Mouse (Mus musculus): ENCODE data around the gene Gm13691. TPM values are rescaled to one million over a fixed set of nuclear protein-coding genes. Genes with fewer than 3 reads are reported as not detected.
"Not testable (repeated sequence)": the region's sequence is repeated elsewhere in the genome, so short reads cannot be mapped to it uniquely, and the experiment has no call there.

Gene Gm13691
- total and polyA plus RNA-seq, 3 experiments, result 0.04 to 0.44 TPM; not detected in 1

DNA sequence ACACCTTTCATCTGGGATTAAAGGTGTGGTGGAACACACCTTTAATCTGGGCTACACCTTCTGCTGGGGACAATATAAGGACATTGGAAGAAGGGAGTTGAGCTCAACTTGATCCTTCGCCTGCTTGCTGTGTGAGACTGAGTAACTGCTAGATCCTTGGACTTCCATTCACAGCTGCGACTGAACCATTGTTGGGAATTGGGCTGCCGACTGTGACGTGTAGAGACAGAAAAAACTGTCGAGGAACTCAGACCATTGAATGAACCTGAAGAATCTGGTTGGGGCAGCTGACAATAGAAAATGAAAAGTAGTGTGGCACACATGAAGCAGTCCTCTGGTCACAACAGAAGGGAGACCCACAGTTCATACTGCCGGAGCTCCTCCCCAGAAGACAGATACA, 23.3 kb upstream of the Gm13691 start, which contains the start of gene Gm13695:
TSS of gene Gm13695 (plus strand) at position 301 of the 400 bp plus-strand sequence.
- H3K9me3 ChIP-seq (replicated peaks; ENCODE audit: low read length); H3K4me1 ChIP-seq (ENCODE audit: control insufficient read depth in 1 of 2, insufficient read depth in 2 of 2); in situ Hi-C loops (cut with MboI; ENCODE audit: low pct_ligation_motif_present, low pct_unique_long_range_greater_than_20kb, low sequenced_read_pairs); H3K4me2 ChIP-seq (ENCODE audit: insufficient read depth, low read depth, poor library complexity, severe bottlenecking); H3K36me3 ChIP-seq (replicated peaks in 1 of 2; ENCODE audit: control insufficient read depth in 1 of 2, insufficient read depth in 1 of 2, low read length in 1 of 2); H3K4me3 ChIP-seq (replicated peaks in 1 of 3; ENCODE audit: low read depth in 2 of 3, low read length in 2 of 3, poor library complexity in 1 of 3); H3K27me3 ChIP-seq (replicated peaks); H3K9ac ChIP-seq (ENCODE audit: insufficient read depth, low read depth); H3K79me2 ChIP-seq (replicated peaks; ENCODE audit: control insufficient read depth, extremely low read depth, insufficient read depth, poor library complexity, severe bottlenecking); dilution Hi-C loops (cut with MboI; ENCODE audit: extremely low pct_ligation_motif_present, extremely low pct_unique_long_range_greater_than_20kb, low sequenced_read_pairs); DNase-seq (ENCODE audit: extremely low read depth); H3K27ac ChIP-seq (ENCODE audit: insufficient read depth, low read depth): not testable (repeated sequence)

DNA sequence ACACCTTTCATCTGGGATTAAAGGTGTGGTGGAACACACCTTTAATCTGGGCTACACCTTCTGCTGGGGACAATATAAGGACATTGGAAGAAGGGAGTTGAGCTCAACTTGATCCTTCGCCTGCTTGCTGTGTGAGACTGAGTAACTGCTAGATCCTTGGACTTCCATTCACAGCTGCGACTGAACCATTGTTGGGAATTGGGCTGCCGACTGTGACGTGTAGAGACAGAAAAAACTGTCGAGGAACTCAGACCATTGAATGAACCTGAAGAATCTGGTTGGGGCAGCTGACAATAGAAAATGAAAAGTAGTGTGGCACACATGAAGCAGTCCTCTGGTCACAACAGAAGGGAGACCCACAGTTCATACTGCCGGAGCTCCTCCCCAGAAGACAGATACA, 17.5 kb upstream of the Gm13691 start, which contains the start of gene Gm13696:
TSS of gene Gm13696 (plus strand) at position 301 of the 400 bp plus-strand sequence.
- H3K9ac ChIP-seq (ENCODE audit: insufficient read depth, low read depth); H3K27ac ChIP-seq (ENCODE audit: insufficient read depth, low read depth); in situ Hi-C loops (cut with MboI; ENCODE audit: low pct_ligation_motif_present, low pct_unique_long_range_greater_than_20kb, low sequenced_read_pairs); dilution Hi-C loops (cut with MboI; ENCODE audit: extremely low pct_ligation_motif_present, extremely low pct_unique_long_range_greater_than_20kb, low sequenced_read_pairs); DNase-seq (ENCODE audit: extremely low read depth); H3K27me3 ChIP-seq (replicated peaks); H3K4me3 ChIP-seq (replicated peaks in 1 of 3; ENCODE audit: low read depth in 2 of 3, low read length in 2 of 3, poor library complexity in 1 of 3); H3K4me2 ChIP-seq (ENCODE audit: insufficient read depth, low read depth, poor library complexity, severe bottlenecking); H3K4me1 ChIP-seq (ENCODE audit: control insufficient read depth in 1 of 2, insufficient read depth in 2 of 2); H3K79me2 ChIP-seq (replicated peaks; ENCODE audit: control insufficient read depth, extremely low read depth, insufficient read depth, poor library complexity, severe bottlenecking); H3K9me3 ChIP-seq (replicated peaks; ENCODE audit: low read length); H3K36me3 ChIP-seq (replicated peaks in 1 of 2; ENCODE audit: control insufficient read depth in 1 of 2, insufficient read depth in 1 of 2, low read length in 1 of 2): not testable (repeated sequence)

DNA sequence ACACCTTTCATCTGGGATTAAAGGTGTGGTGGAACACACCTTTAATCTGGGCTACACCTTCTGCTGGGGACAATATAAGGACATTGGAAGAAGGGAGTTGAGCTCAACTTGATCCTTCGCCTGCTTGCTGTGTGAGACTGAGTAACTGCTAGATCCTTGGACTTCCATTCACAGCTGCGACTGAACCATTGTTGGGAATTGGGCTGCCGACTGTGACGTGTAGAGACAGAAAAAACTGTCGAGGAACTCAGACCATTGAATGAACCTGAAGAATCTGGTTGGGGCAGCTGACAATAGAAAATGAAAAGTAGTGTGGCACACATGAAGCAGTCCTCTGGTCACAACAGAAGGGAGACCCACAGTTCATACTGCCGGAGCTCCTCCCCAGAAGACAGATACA, 11.7 kb upstream of the Gm13691 start, which contains the start of gene Gm13694:
TSS of gene Gm13694 (plus strand) at position 301 of the 400 bp plus-strand sequence.
- dilution Hi-C loops (cut with MboI; ENCODE audit: extremely low pct_ligation_motif_present, extremely low pct_unique_long_range_greater_than_20kb, low sequenced_read_pairs); H3K27ac ChIP-seq (ENCODE audit: insufficient read depth, low read depth); H3K27me3 ChIP-seq (replicated peaks); in situ Hi-C loops (cut with MboI; ENCODE audit: low pct_ligation_motif_present, low pct_unique_long_range_greater_than_20kb, low sequenced_read_pairs); H3K9me3 ChIP-seq (replicated peaks; ENCODE audit: low read length); H3K36me3 ChIP-seq (replicated peaks in 1 of 2; ENCODE audit: control insufficient read depth in 1 of 2, insufficient read depth in 1 of 2, low read length in 1 of 2); H3K4me3 ChIP-seq (replicated peaks in 1 of 3; ENCODE audit: low read depth in 2 of 3, low read length in 2 of 3, poor library complexity in 1 of 3); H3K79me2 ChIP-seq (replicated peaks; ENCODE audit: control insufficient read depth, extremely low read depth, insufficient read depth, poor library complexity, severe bottlenecking); H3K4me2 ChIP-seq (ENCODE audit: insufficient read depth, low read depth, poor library complexity, severe bottlenecking); H3K9ac ChIP-seq (ENCODE audit: insufficient read depth, low read depth); H3K4me1 ChIP-seq (ENCODE audit: control insufficient read depth in 1 of 2, insufficient read depth in 2 of 2); DNase-seq (ENCODE audit: extremely low read depth): not testable (repeated sequence)

DNA sequence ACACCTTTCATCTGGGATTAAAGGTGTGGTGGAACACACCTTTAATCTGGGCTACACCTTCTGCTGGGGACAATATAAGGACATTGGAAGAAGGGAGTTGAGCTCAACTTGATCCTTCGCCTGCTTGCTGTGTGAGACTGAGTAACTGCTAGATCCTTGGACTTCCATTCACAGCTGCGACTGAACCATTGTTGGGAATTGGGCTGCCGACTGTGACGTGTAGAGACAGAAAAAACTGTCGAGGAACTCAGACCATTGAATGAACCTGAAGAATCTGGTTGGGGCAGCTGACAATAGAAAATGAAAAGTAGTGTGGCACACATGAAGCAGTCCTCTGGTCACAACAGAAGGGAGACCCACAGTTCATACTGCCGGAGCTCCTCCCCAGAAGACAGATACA, 5.9 kb upstream of the Gm13691 start, which contains the start of gene Gm13697:
TSS of gene Gm13697 (plus strand) at position 301 of the 400 bp plus-strand sequence.
- H3K36me3 ChIP-seq (replicated peaks in 1 of 2; ENCODE audit: control insufficient read depth in 1 of 2, insufficient read depth in 1 of 2, low read length in 1 of 2); in situ Hi-C loops (cut with MboI; ENCODE audit: low pct_ligation_motif_present, low pct_unique_long_range_greater_than_20kb, low sequenced_read_pairs); H3K4me3 ChIP-seq (replicated peaks in 1 of 3; ENCODE audit: low read depth in 2 of 3, low read length in 2 of 3, poor library complexity in 1 of 3); H3K27ac ChIP-seq (ENCODE audit: insufficient read depth, low read depth); H3K9me3 ChIP-seq (replicated peaks; ENCODE audit: low read length); H3K4me1 ChIP-seq (ENCODE audit: control insufficient read depth in 1 of 2, insufficient read depth in 2 of 2); H3K27me3 ChIP-seq (replicated peaks); dilution Hi-C loops (cut with MboI; ENCODE audit: extremely low pct_ligation_motif_present, extremely low pct_unique_long_range_greater_than_20kb, low sequenced_read_pairs); H3K9ac ChIP-seq (ENCODE audit: insufficient read depth, low read depth); DNase-seq (ENCODE audit: extremely low read depth); H3K4me2 ChIP-seq (ENCODE audit: insufficient read depth, low read depth, poor library complexity, severe bottlenecking); H3K79me2 ChIP-seq (replicated peaks; ENCODE audit: control insufficient read depth, extremely low read depth, insufficient read depth, poor library complexity, severe bottlenecking): not testable (repeated sequence)

All from CH12.LX (cell line).